In genomic region chr19:6420481-6421210, GRCm38 (mm10) we compare ENCODE assay signal across 14 mouse cellular contexts. TPM values are rescaled to one million over a fixed set of nuclear protein-coding genes. Genes with fewer than 3 reads are reported as not detected.
DNase-seq lines count a peak whose midpoint lies in the region; ATAC-seq lines count a peak whose summit lies in the region.
"Had no signal": no experiment of that assay in that cellular context is flagged by ENCODE, and none has a peak within 500 bp of the region (broad histone marks: within the 10 kb centered on the region; RNA-seq: fewer than 3 reads in every experiment).

No protein-coding gene starts in this region.

- peak overlapping the region; percentile 85 for H3K9ac ChIP-seq in hindbrain, embryonic 15.5 days
- H3K9ac ChIP-seq in neural tube, embryonic 12.5 days: peak overlapping the region; percentile 80
- H3K9ac ChIP-seq: heart, embryonic 12.5 days; lung, embryonic 15.5 days had no signal

- H3K4me3 ChIP-seq in hindbrain, embryonic 15.5 days: peak overlapping the region; percentile 74
- peak overlapping the region; percentile 60 for H3K4me3 ChIP-seq in neural tube, embryonic 12.5 days
- H3K4me3 ChIP-seq: erythroblast, embryonic 14.5 days; heart, embryonic 12.5 days; limb, embryonic 10.5 days; lung, embryonic 15.5 days had no signal

- peak; percentile 79 for DNase-seq in cerebellum, adult 11-12 months
- no peak for DNase-seq in cerebellum, adult 8-10 months
- DNase-seq in cerebellum, postnatal 36 days: peak; percentile 64 to 68
- DNase-seq in adrenal gland, postnatal 4 days (ENCODE audit: low spot score in 2 of 2): no peak
- no peak for DNase-seq in thymus, postnatal 0 days (ENCODE audit: low spot score)
- no peak for DNase-seq in adrenal gland, postnatal 10 days

- no peaks in the 10 kb centered on the region for H3K27me3 ChIP-seq in hindbrain, embryonic 15.5 days
- peaks cover 49% of the 10 kb centered on the region for H3K27me3 ChIP-seq in neural tube, embryonic 12.5 days (replicated peaks)

- H3K36me3 ChIP-seq in hindbrain, embryonic 15.5 days: no peaks in the 10 kb centered on the region
- no peaks in the 10 kb centered on the region for H3K36me3 ChIP-seq in neural tube, embryonic 12.5 days
- H3K36me3 ChIP-seq: heart, embryonic 12.5 days; limb, embryonic 10.5 days; lung, embryonic 15.5 days had no signal

- 39% methylated on average over 19 of the region's 19 CpGs for WGBS in hindbrain, embryonic 15.5 days
- 61% methylated on average over 19 of the region's 19 CpGs for WGBS in neural tube, embryonic 12.5 days

- no peak for ATAC-seq in hindbrain, embryonic 15.5 days (ENCODE audit: low FRiP score, low read depth)
- ATAC-seq in neural tube, embryonic 12.5 days (ENCODE audit: low FRiP score, low read depth): no peak
- ATAC-seq: Patski had no signal

- H3K4me1 ChIP-seq in hindbrain, embryonic 15.5 days (replicated peaks): peaks cover 89% of the 10 kb centered on the region
- peaks cover 72% of the 10 kb centered on the region for H3K4me1 ChIP-seq in neural tube, embryonic 12.5 days

- H3K9me3 ChIP-seq in hindbrain, embryonic 15.5 days: no peaks in the 10 kb centered on the region
- H3K9me3 ChIP-seq in neural tube, embryonic 12.5 days: no peaks in the 10 kb centered on the region
- H3K9me3 ChIP-seq: heart, embryonic 12.5 days; limb, embryonic 10.5 days; lung, embryonic 15.5 days had no signal

- peak overlapping the region; percentile 97 for H3K27ac ChIP-seq in hindbrain, embryonic 15.5 days (replicated peaks)
- H3K27ac ChIP-seq in neural tube, embryonic 12.5 days: no peak overlapping the region
- H3K27ac ChIP-seq: kidney, postnatal 0 days; limb, embryonic 10.5 days; lung, embryonic 15.5 days had no signal

- peak overlapping the region; percentile 88 for H3K4me2 ChIP-seq in hindbrain, embryonic 15.5 days
- peak overlapping the region; percentile 83 for H3K4me2 ChIP-seq in neural tube, embryonic 12.5 days (replicated peaks)
- H3K4me2 ChIP-seq: heart, embryonic 12.5 days; lung, embryonic 15.5 days had no signal

RNA-seq across cellular contexts. Expression of gene Nrxn2, which starts 2.1 kb away (rescaled TPM):
- polyA plus RNA-seq in hindbrain, embryonic 15.5 days (2015; fragmentation: Nextera tagmentation; extraction: Ambion mirVana): 44.3 and 46.6 TPM in 2 replicates
- polyA plus RNA-seq in neural tube, embryonic 12.5 days (2016; fragmentation: Nextera tagmentation; extraction: Ambion mirVana): 31.2 and 32.9 TPM in 2 replicates
- total RNA-seq in adrenal gland, postnatal 4 days (2021): 10 to 100 TPM; 17.8 to 18.3 TPM
- 0.10 and 0.24 TPM in 2 replicates for polyA plus RNA-seq in thymus, postnatal 0 days (2015; fragmentation: Nextera tagmentation; extraction: Ambion mirVana)
- total RNA-seq in adrenal gland, postnatal 10 days (2021): 10 to 100 TPM in 1 of 2 experiments, 1 to 10 TPM in 1; 7.5 to 14.5 TPM
- polyA plus RNA-seq: Patski had no signal

RNA-seq across cellular contexts. Expression of gene Rasgrp2, which starts 21.5 kb away (rescaled TPM):
- 140 and 148 TPM in 2 replicates for polyA plus RNA-seq in hindbrain, embryonic 15.5 days (2015; fragmentation: Nextera tagmentation; extraction: Ambion mirVana)
- polyA plus RNA-seq in neural tube, embryonic 12.5 days (2016; fragmentation: Nextera tagmentation; extraction: Ambion mirVana): 26.4 and 28.3 TPM in 2 replicates
- total RNA-seq in adrenal gland, postnatal 4 days (2021): 10 to 100 TPM; 48.5 to 55.9 TPM
- 195 and 206 TPM in 2 replicates for polyA plus RNA-seq in thymus, postnatal 0 days (2015; fragmentation: Nextera tagmentation; extraction: Ambion mirVana)
- 10 to 100 TPM; 53.2 to 54.9 TPM for total RNA-seq in adrenal gland, postnatal 10 days (2021)

RNA-seq across cellular contexts. Expression of gene Pygm, which starts 36.4 kb away (rescaled TPM):
- polyA plus RNA-seq in hindbrain, embryonic 15.5 days (2015; fragmentation: Nextera tagmentation; extraction: Ambion mirVana): 7.0 and 7.6 TPM in 2 replicates
- polyA plus RNA-seq in neural tube, embryonic 12.5 days (2016; fragmentation: Nextera tagmentation; extraction: Ambion mirVana): 4.7 and 5.5 TPM in 2 replicates
- 100 to 1,000 TPM in 1 of 2 experiments, 10 to 100 TPM in 1; 81.8 to 113 TPM for total RNA-seq in adrenal gland, postnatal 4 days (2021)
- 4.2 and 6.3 TPM in 2 replicates for polyA plus RNA-seq in thymus, postnatal 0 days (2015; fragmentation: Nextera tagmentation; extraction: Ambion mirVana)
- total RNA-seq in adrenal gland, postnatal 10 days (2021): 100 to 1,000 TPM in 1 of 2 experiments, 10 to 100 TPM in 1; 92.0 to 223 TPM

RNA-seq across cellular contexts. Expression of gene Sf1, which starts 57.2 kb away (rescaled TPM):
- polyA plus RNA-seq in hindbrain, embryonic 15.5 days (2015; fragmentation: Nextera tagmentation; extraction: Ambion mirVana): 103 and 117 TPM in 2 replicates
- polyA plus RNA-seq in neural tube, embryonic 12.5 days (2016; fragmentation: Nextera tagmentation; extraction: Ambion mirVana): 171 TPM in 2 replicates
- total RNA-seq in adrenal gland, postnatal 4 days (2021): 100 to 1,000 TPM; 270 to 308 TPM
- polyA plus RNA-seq in thymus, postnatal 0 days (2015; fragmentation: Nextera tagmentation; extraction: Ambion mirVana): 104 and 126 TPM in 2 replicates
- total RNA-seq in adrenal gland, postnatal 10 days (2021): 100 to 1,000 TPM; 166 to 186 TPM

Comparison
In these comparisons a context has a peak if more than half of its experiments do, and no peak if none do; other contexts are left out.
1. DNase-seq: peak in cerebellum, adult 11-12 months (single experiment) and cerebellum, postnatal 36 days (2 of 2); none in cerebellum, adult 8-10 months (single experiment), adrenal gland, postnatal 4 days (0 of 2), thymus, postnatal 0 days (single experiment) and adrenal gland, postnatal 10 days (single experiment).
2. RNA of gene Nrxn2, which starts 2.1 kb away (polyA plus RNA-seq): 44.3 to 46.6 TPM in hindbrain, embryonic 15.5 days and 31.2 to 32.9 TPM in neural tube, embryonic 12.5 days; 0.10 to 0.24 TPM in thymus, postnatal 0 days; every median in the first group is over 10 times any median in the second.